Mouse (Mus musculus) thymus, adult 2 months (tissue): ENCODE measurements around the gene Klf1.

Experiments
- CTCF ChIP-seq: fragments of 200-500 bp; IDR thresholded peaks from 2 replicates; pipeline ENCODE4 v1.5.1; 2012; ENCODE audit warnings: mild to moderate bottlenecking, control low read depth, low read length, moderate library complexity, borderline replicate concordance; ENCODE audit not compliant: control insufficient read depth, poor library complexity, insufficient read depth; ENCODE audit errors: extremely low read depth
- POLR2A ChIP-seq: fragments of 200-500 bp; IDR thresholded peaks from 2 replicates; pipeline ENCODE4 v1.6.1; 2012; ENCODE audit warnings: mild to moderate bottlenecking, low read length, control low read depth, moderate library complexity; ENCODE audit not compliant: control insufficient read depth, poor library complexity, insufficient read depth; ENCODE audit errors: extremely low read depth

- no peak for TF ChIP-seq CTCF
- no peak for TF ChIP-seq POLR2A
Observed at GRCm38 (mm10) chr8:84927513-84927912, 25.8 kb downstream of the Klf1 start.
